Mouse (Mus musculus): Measurements from ENCODE around the gene Sh2b1.

Sh2b1 gene

GRCm38 (mm10) chr7:126456382-126457266, 18.6 kb downstream of the Sh2b1 start:
- no peak for DNase-seq (ENCODE audit: low read depth, low spot score)

GRCm38 (mm10) chr7:126455242-126455641, 20.0 kb downstream of the Sh2b1 start:
- DNase-seq (ENCODE audit: low read depth, low spot score): no peak

- no peak for DNase-seq (ENCODE audit: low read depth, low spot score)
Measured at GRCm38 (mm10) chr7:126453861-126454260, 21.4 kb downstream of the Sh2b1 start.

GRCm38 (mm10) chr7:126452244-126452643, 23.0 kb downstream of the Sh2b1 start:
- no peak for DNase-seq (ENCODE audit: low read depth, low spot score)

- no peak for DNase-seq (ENCODE audit: low read depth, low spot score)
Measured at GRCm38 (mm10) chr7:126450641-126451040, 24.6 kb downstream of the Sh2b1 start.

GRCm38 (mm10) chr7:126449991-126450390, 25.2 kb downstream of the Sh2b1 start:
- DNase-seq (ENCODE audit: low read depth, low spot score): no peak

GRCm38 (mm10) chr7:126448481-126448880, 26.7 kb downstream of the Sh2b1 start:
- DNase-seq (ENCODE audit: low read depth, low spot score): no peak

- DNase-seq (ENCODE audit: low read depth, low spot score): no peak
Measured at GRCm38 (mm10) chr7:126446217-126446616, 29.0 kb downstream of the Sh2b1 start.

GRCm38 (mm10) chr7:126445104-126445815, 30.0 kb downstream of the Sh2b1 start:
- DNase-seq (ENCODE audit: low read depth, low spot score): no peak

GRCm38 (mm10) chr7:126444536-126444935, 30.7 kb downstream of the Sh2b1 start:
- DNase-seq (ENCODE audit: low read depth, low spot score): no peak

- no peak for DNase-seq (ENCODE audit: low read depth, low spot score)
Measured at GRCm38 (mm10) chr7:126443997-126444396, 31.2 kb downstream of the Sh2b1 start.

- DNase-seq (ENCODE audit: low read depth, low spot score): no peak
Measured at GRCm38 (mm10) chr7:126440134-126440533, 35.1 kb downstream of the Sh2b1 start.

- peak; percentile 46 for DNase-seq (ENCODE audit: low read depth, low spot score)
Measured at GRCm38 (mm10) chr7:126436851-126437250, 38.4 kb downstream of the Sh2b1 start.

GRCm38 (mm10) chr7:126435801-126436200, 39.4 kb downstream of the Sh2b1 start:
- DNase-seq (ENCODE audit: low read depth, low spot score): no peak

- DNase-seq (ENCODE audit: low read depth, low spot score): no peak
Measured at GRCm38 (mm10) chr7:126434726-126435125, 40.5 kb downstream of the Sh2b1 start.

- no peak for DNase-seq (ENCODE audit: low read depth, low spot score)
Measured at GRCm38 (mm10) chr7:126430167-126430566, 45.1 kb downstream of the Sh2b1 start.

- no peak for DNase-seq (ENCODE audit: low read depth, low spot score)
Measured at GRCm38 (mm10) chr7:126429503-126429898, 45.7 kb downstream of the Sh2b1 start.

- peak; percentile 56 for DNase-seq (ENCODE audit: low read depth, low spot score)
Measured at GRCm38 (mm10) chr7:126428631-126429502, 46.4 kb downstream of the Sh2b1 start, which contains the start of gene Rabep2. Rabep2 (plus strand) TSS chr7:126428759.

GRCm38 (mm10) chr7:126428154-126428553, 47.1 kb downstream of the Sh2b1 start:
- DNase-seq (ENCODE audit: low read depth, low spot score): peak; percentile 19

GRCm38 (mm10) chr7:126427323-126427860, 47.8 kb downstream of the Sh2b1 start:
- DNase-seq (ENCODE audit: low read depth, low spot score): no peak

- DNase-seq (ENCODE audit: low read depth, low spot score): no peak
Measured at GRCm38 (mm10) chr7:126424161-126424560, 51.1 kb downstream of the Sh2b1 start.
